Mouse (Mus musculus): ENCODE measurements around the gene Lemd2. TPM values are rescaled to one million over a fixed set of nuclear protein-coding genes. Genes with fewer than 3 reads are reported as not detected.

Lemd2 gene
- total RNA-seq, 4 experiments from 2014 or later: 25.8 to 30.2 (median 27.8) TPM

GRCm38 (mm10) chr17:27189640-27190216, 14.5 kb downstream of the Lemd2 start:
- no peak for DNase-seq (ENCODE audit: low spot score)

- no peak for DNase-seq (ENCODE audit: low spot score)
These were observed 15.4 kb downstream of the Lemd2 start for GRCm38 (mm10) chr17:27188883-27189282.

- DNase-seq (ENCODE audit: low spot score): no peak
These were observed 17.2 kb downstream of the Lemd2 start for GRCm38 (mm10) chr17:27187059-27187458.

GRCm38 (mm10) chr17:27186068-27186467, 18.2 kb downstream of the Lemd2 start:
- no peak for DNase-seq (ENCODE audit: low spot score)

GRCm38 (mm10) chr17:27183667-27184292, 20.5 kb downstream of the Lemd2 start:
- DNase-seq (ENCODE audit: low spot score): no peak

GRCm38 (mm10) chr17:27182401-27182800, 21.9 kb downstream of the Lemd2 start:
- no peak for DNase-seq (ENCODE audit: low spot score)

- DNase-seq (ENCODE audit: low spot score): no peak
These were observed 22.6 kb downstream of the Lemd2 start for GRCm38 (mm10) chr17:27181666-27182065.

- DNase-seq (ENCODE audit: low spot score): no peak
These were observed 24.5 kb downstream of the Lemd2 start for GRCm38 (mm10) chr17:27179681-27180280.

- no peak for DNase-seq (ENCODE audit: low spot score)
These were observed 25.7 kb downstream of the Lemd2 start for GRCm38 (mm10) chr17:27178427-27179177.

- no peak for DNase-seq (ENCODE audit: low spot score)
These were observed 26.2 kb downstream of the Lemd2 start for GRCm38 (mm10) chr17:27178019-27178418.

GRCm38 (mm10) chr17:27176754-27177153, 27.5 kb downstream of the Lemd2 start:
- DNase-seq (ENCODE audit: low spot score): no peak

GRCm38 (mm10) chr17:27176287-27176686, 28.0 kb downstream of the Lemd2 start:
- DNase-seq (ENCODE audit: low spot score): no peak

GRCm38 (mm10) chr17:27175196-27175874, 28.9 kb downstream of the Lemd2 start:
- DNase-seq (ENCODE audit: low spot score): no peak

- no peak for DNase-seq (ENCODE audit: low spot score)
These were observed 30.6 kb downstream of the Lemd2 start for GRCm38 (mm10) chr17:27173715-27174114.

- no peak for DNase-seq (ENCODE audit: low spot score)
These were observed 31.8 kb downstream of the Lemd2 start for GRCm38 (mm10) chr17:27172459-27172858.

GRCm38 (mm10) chr17:27171121-27171520, 33.1 kb downstream of the Lemd2 start:
- no peak for DNase-seq (ENCODE audit: low spot score)

- DNase-seq (ENCODE audit: low spot score): no peak
These were observed 34.1 kb downstream of the Lemd2 start for GRCm38 (mm10) chr17:27169952-27170695.

GRCm38 (mm10) chr17:27168569-27168968, 35.7 kb downstream of the Lemd2 start:
- no peak for DNase-seq (ENCODE audit: low spot score)

- no peak for DNase-seq (ENCODE audit: low spot score)
These were observed 36.7 kb downstream of the Lemd2 start, which contains the start of gene Ip6k3 for GRCm38 (mm10) chr17:27167545-27167944. TSS of gene Ip6k3 (minus strand) at chr17:27167795.

- no peak for DNase-seq (ENCODE audit: low spot score)
These were observed 37.4 kb downstream of the Lemd2 start for GRCm38 (mm10) chr17:27166901-27167300.
